Mouse (Mus musculus): ENCODE data around the gene Vangl2. TPM values are rescaled to one million over a fixed set of nuclear protein-coding genes. Genes with fewer than 3 reads are reported as not detected.

Gene Vangl2
- total and polyA plus RNA-seq, 3 experiments, result 1.3 TPM

DNA sequence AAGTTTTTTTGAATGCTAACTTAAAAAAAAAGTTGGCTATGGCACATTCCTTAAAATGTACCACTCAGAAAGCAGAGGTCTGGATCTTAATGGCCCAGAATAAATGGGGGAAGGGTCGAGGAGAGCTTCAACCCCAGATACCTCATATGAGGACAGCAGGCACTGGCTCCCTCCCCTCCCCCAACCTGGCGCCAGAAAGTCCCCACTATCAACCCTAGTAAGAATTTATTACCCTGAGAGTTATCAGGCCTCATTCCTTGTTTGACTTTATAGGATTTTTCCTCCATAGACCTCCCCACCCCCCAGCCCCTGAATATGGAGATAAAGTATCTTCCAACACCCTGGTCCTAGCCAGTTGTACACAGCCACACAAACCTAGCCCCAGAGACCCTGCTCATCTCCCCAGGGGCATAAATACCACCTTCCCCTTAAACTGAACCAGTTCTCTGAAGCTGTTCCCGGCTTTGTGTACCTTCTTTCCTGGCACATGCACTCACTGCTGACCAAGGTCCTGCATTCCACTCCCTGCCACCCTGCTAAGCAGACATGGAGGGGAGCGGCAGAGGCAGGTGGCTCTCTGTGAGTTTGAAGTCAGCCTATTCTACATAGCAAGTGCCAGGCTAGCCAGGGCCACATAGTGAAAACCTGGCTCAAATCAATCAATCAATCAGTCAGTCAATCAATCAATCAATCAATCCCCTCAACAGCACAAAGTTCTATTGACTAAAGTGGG, 35.2 kb upstream of the Vangl2 start:
- Histone ChIP-seq H3K27me3 (ENCODE audit: control insufficient read depth, insufficient read depth, low read length) (no peaks in the 10 kb centered on the region), H3K79me2 (replicated peaks; ENCODE audit: control insufficient read depth, insufficient read depth, low read length) (no peaks in the 10 kb centered on the region), H3K36me3 (ENCODE audit: control insufficient read depth, insufficient read depth, low read length) (no peaks in the 10 kb centered on the region), H3K4me1 (ENCODE audit: control insufficient read depth, insufficient read depth, low read length) (no peaks in the 10 kb centered on the region), H3K4me3 (no peak overlapping the region), H3K9ac (ENCODE audit: low read depth, low read length) (no peak overlapping the region), H3K27ac (no peak overlapping the region)
- WGBS, result 50% methylated on average over 4 of the region's 4 CpGs
- no peak for DNase-seq
- intact Hi-C loops (cut with DNase I), result no loop called here
- TF ChIP-seq EP300 (IDR thresholded peaks at IDR 0.05; ENCODE audit: insufficient read depth, low read depth, low read length) (no peak), CTCF (IDR thresholded peaks at IDR 0.05) (no peak), POLR2A (IDR thresholded peaks at IDR 0.05; ENCODE audit: insufficient read depth, low read depth, low read length) (no peak)

DNA sequence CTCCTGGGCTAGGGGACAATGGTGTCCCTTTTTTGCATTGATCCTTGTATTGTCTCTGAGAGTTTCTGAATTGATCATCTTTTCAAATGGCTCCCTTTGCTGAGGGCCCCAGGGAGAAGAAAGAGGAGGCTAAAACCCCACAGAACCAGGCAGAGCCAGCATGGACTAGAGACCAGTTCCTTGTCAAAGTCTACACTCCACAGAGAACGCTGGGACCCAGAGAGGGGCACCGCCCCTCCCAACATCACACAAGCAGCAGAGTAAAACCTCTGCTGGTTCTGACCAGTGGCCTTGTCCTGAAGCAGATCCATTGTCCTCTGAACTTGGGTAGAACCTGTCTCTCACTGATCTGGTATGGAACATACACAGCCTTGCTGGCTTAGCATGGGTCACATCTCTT, 33.9 kb upstream of the Vangl2 start:
- H3K36me3 ChIP-seq (ENCODE audit: control insufficient read depth, insufficient read depth, low read length), result no peaks in the 10 kb centered on the region
- no peak overlapping the region for H3K9ac ChIP-seq (ENCODE audit: low read depth, low read length)
- no peaks in the 10 kb centered on the region for H3K4me1 ChIP-seq (ENCODE audit: control insufficient read depth, insufficient read depth, low read length)
- H3K79me2 ChIP-seq (replicated peaks; ENCODE audit: control insufficient read depth, insufficient read depth, low read length), result no peaks in the 10 kb centered on the region
- H3K27ac ChIP-seq, result no peak overlapping the region
- H3K4me3 ChIP-seq, result no peak overlapping the region
- DNase-seq, result no peak
- no peak for TF ChIP-seq CTCF (IDR thresholded peaks at IDR 0.05)
- no peak for TF ChIP-seq EP300 (IDR thresholded peaks at IDR 0.05; ENCODE audit: insufficient read depth, low read depth, low read length)
- TF ChIP-seq POLR2A (IDR thresholded peaks at IDR 0.05; ENCODE audit: insufficient read depth, low read depth, low read length), result no peak
- WGBS, result 89% methylated on average over 2 of the region's 2 CpGs
- H3K27me3 ChIP-seq (ENCODE audit: control insufficient read depth, insufficient read depth, low read length), result no peaks in the 10 kb centered on the region
- intact Hi-C loops (cut with DNase I), result no loop called here

DNA sequence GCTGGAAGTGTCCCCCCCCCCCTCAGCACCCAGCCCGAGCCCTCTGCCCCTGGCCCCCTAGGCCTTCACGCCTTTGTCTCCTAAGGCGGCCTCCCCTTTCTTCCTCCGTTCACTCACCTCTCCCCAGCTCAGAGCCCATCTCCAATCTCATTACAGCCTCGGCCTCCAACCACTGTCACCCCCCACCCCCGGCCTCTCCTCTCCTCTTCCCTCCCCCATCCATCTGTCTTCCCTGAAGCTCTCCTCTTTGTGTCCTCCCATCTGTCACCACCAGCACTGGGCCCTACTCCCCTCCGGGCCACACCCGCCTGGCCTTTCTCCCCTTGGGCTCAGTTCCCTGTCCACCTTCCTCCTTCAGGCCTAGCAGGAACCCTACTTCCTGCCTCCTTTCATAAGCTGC, 33.0 kb upstream of the Vangl2 start:
- H3K9ac ChIP-seq (ENCODE audit: low read depth, low read length), result no peak overlapping the region
- WGBS, result 52% methylated on average over 8 of the region's 8 CpGs
- intact Hi-C loops (cut with DNase I), result no loop called here
- H3K36me3 ChIP-seq (ENCODE audit: control insufficient read depth, insufficient read depth, low read length), result no peaks in the 10 kb centered on the region
- H3K27me3 ChIP-seq (ENCODE audit: control insufficient read depth, insufficient read depth, low read length), result no peaks in the 10 kb centered on the region
- TF ChIP-seq POLR2A (IDR thresholded peaks at IDR 0.05; ENCODE audit: insufficient read depth, low read depth, low read length) (no peak), CTCF (IDR thresholded peaks at IDR 0.05) (no peak), EP300 (IDR thresholded peaks at IDR 0.05; ENCODE audit: insufficient read depth, low read depth, low read length) (no peak)
- no peak overlapping the region for H3K4me3 ChIP-seq
- no peak overlapping the region for H3K27ac ChIP-seq
- no peak for DNase-seq
- H3K4me1 ChIP-seq (ENCODE audit: control insufficient read depth, insufficient read depth, low read length), result no peaks in the 10 kb centered on the region
- no peaks in the 10 kb centered on the region for H3K79me2 ChIP-seq (replicated peaks; ENCODE audit: control insufficient read depth, insufficient read depth, low read length)

DNA sequence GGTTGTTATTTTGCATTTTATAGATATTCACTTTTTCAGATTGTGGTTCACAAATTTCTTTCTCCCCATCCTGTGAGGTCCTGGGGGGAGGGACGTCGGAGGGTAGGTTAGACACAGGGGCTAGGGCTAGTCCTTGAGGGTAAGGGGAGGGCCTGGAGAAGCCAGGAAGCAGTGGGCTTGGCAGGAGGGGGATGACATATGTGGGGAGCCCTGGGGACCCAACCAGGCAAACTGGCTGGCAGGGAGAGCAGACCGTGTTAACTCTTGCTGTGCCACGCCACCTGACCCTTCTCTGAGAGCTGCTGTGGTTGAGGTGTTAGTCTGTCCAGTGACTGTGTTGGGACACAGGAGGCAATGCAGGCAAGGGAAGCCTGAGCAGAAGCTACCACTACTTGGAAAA, 32.4 kb upstream of the Vangl2 start:
- intact Hi-C loops (cut with DNase I), result no loop called here
- Histone ChIP-seq H3K79me2 (replicated peaks; ENCODE audit: control insufficient read depth, insufficient read depth, low read length) (no peaks in the 10 kb centered on the region), H3K4me1 (ENCODE audit: control insufficient read depth, insufficient read depth, low read length) (no peaks in the 10 kb centered on the region), H3K36me3 (ENCODE audit: control insufficient read depth, insufficient read depth, low read length) (no peaks in the 10 kb centered on the region), H3K4me3 (no peak overlapping the region), H3K27me3 (ENCODE audit: control insufficient read depth, insufficient read depth, low read length) (no peaks in the 10 kb centered on the region), H3K9ac (ENCODE audit: low read depth, low read length) (no peak overlapping the region), H3K27ac (no peak overlapping the region)
- TF ChIP-seq CTCF (IDR thresholded peaks at IDR 0.05), result no peak
- TF ChIP-seq EP300 (IDR thresholded peaks at IDR 0.05; ENCODE audit: insufficient read depth, low read depth, low read length), result no peak
- no peak for DNase-seq
- WGBS, result 70% methylated on average over 4 of the region's 4 CpGs

DNA sequence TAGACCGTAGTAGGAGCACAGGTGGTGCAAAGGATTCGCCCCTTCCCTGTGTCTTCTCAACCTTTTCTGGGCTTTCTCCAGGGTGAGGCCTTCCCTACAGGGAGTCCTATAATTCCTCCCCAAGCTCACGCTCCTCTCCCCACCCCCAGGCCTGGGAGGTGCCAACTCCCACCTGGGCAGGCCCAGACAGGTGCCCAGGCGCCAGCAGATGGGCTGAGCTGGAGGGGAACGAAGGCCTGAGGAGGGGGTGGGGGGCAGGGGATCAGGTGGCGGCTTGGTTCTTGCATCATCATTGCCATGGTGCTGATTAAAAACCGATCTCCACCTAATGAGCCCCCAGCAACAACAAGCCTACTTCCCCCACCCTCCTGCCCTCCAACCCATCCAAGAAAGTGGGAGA, 30.6 kb upstream of the Vangl2 start:
- intact Hi-C loops (cut with DNase I), result no loop called here
- DNase-seq, result no peak
- no peaks in the 10 kb centered on the region for H3K36me3 ChIP-seq (ENCODE audit: control insufficient read depth, insufficient read depth, low read length)
- no peak overlapping the region for H3K27ac ChIP-seq
- no peaks in the 10 kb centered on the region for H3K79me2 ChIP-seq (replicated peaks; ENCODE audit: control insufficient read depth, insufficient read depth, low read length)
- no peaks in the 10 kb centered on the region for H3K4me1 ChIP-seq (ENCODE audit: control insufficient read depth, insufficient read depth, low read length)
- peaks cover 6% of the 10 kb centered on the region for H3K27me3 ChIP-seq (ENCODE audit: control insufficient read depth, insufficient read depth, low read length)
- WGBS, result 80% methylated on average over 7 of the region's 7 CpGs
- no peak overlapping the region for H3K4me3 ChIP-seq
- TF ChIP-seq CTCF (IDR thresholded peaks at IDR 0.05), result no peak
- TF ChIP-seq POLR2A (IDR thresholded peaks at IDR 0.05; ENCODE audit: insufficient read depth, low read depth, low read length), result no peak
- no peak for TF ChIP-seq EP300 (IDR thresholded peaks at IDR 0.05; ENCODE audit: insufficient read depth, low read depth, low read length)
- no peak overlapping the region for H3K9ac ChIP-seq (ENCODE audit: low read depth, low read length)

DNA sequence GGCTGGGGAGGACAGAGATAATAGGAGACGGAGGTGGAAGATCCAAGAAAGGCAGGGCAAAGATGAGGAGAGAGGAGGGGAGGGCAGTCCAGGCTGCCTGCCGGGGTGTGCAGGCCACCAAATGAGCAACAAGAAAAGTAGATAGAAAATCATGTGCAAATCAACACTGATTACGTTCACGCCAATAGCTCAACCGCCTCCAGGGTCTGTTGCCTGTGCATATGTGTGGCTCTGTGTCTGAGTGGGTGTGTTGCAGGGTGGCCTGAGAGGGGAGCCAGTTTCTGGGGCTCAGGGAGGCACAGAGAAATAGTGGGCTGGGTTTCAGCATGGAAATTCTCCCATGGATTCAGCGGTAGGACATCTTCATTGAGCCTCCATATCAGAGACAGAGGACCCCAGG, 30.1 kb upstream of the Vangl2 start:
- Histone ChIP-seq H3K27ac (no peak overlapping the region), H3K79me2 (replicated peaks; ENCODE audit: control insufficient read depth, insufficient read depth, low read length) (no peaks in the 10 kb centered on the region), H3K9ac (ENCODE audit: low read depth, low read length) (no peak overlapping the region), H3K27me3 (ENCODE audit: control insufficient read depth, insufficient read depth, low read length) (peaks cover 9% of the 10 kb centered on the region), H3K36me3 (ENCODE audit: control insufficient read depth, insufficient read depth, low read length) (no peaks in the 10 kb centered on the region), H3K4me3 (no peak overlapping the region), H3K4me1 (ENCODE audit: control insufficient read depth, insufficient read depth, low read length) (no peaks in the 10 kb centered on the region)
- no peak for DNase-seq
- intact Hi-C loops (cut with DNase I), result no loop called here
- 74% methylated on average over 6 of the region's 6 CpGs for WGBS
- TF ChIP-seq CTCF (IDR thresholded peaks at IDR 0.05) (no peak), EP300 (IDR thresholded peaks at IDR 0.05; ENCODE audit: insufficient read depth, low read depth, low read length) (no peak), POLR2A (IDR thresholded peaks at IDR 0.05; ENCODE audit: insufficient read depth, low read depth, low read length) (no peak)
